Mouse (Mus musculus) erythroid progenitor cell, adult 5-6 weeks (primary cell): ENCODE results near the gene Pwwp2b. TPM values are rescaled to one million over a fixed set of nuclear protein-coding genes. Genes with fewer than 3 reads are reported as not detected.

ENCODE experiments used
- ATAC-seq: replicated peaks from 2 replicates; pipeline ENCODE4 v1.8.0; 2016; ENCODE audit warnings: moderate number of reproducible peaks, mild to moderate bottlenecking, moderate TSS enrichment, inconsistent platforms; ENCODE audit not compliant: poor library complexity, low FRiP score, severe bottlenecking
- total RNA-seq, 2 experiments: library from RNA; stranded (forward) in 1 of 2; stranded (reverse) in 1 of 2; fragments of 150-400 nt in 1 of 2; fragments of 186-747, 209-891 nt in 1 of 2; gene quantifications; 2 replicates each; pipeline versions ENCODE4 v1.2.3 to v1.2.4; 2015 to 2017; ENCODE audit warnings: low replicate concordance in 2 of 2

Pwwp2b gene
- total RNA-seq, 2 experiments from 2014 or later: 2.5 TPM; not detected in 1

- no peak for ATAC-seq
Measured at GRCm38 (mm10) chr7:139222341-139222740, 25.9 kb upstream of the Pwwp2b start.

- no peak for ATAC-seq
Measured at GRCm38 (mm10) chr7:139224070-139224469, 24.2 kb upstream of the Pwwp2b start.

GRCm38 (mm10) chr7:139224725-139225124, 23.6 kb upstream of the Pwwp2b start:
- no peak for ATAC-seq

GRCm38 (mm10) chr7:139226416-139226815, 21.9 kb upstream of the Pwwp2b start:
- no peak for ATAC-seq

- no peak for ATAC-seq
Measured at GRCm38 (mm10) chr7:139228447-139229171, 19.7 kb upstream of the Pwwp2b start.

- ATAC-seq: no peak
Measured at GRCm38 (mm10) chr7:139229837-139230236, 18.4 kb upstream of the Pwwp2b start.

- no peak for ATAC-seq
Measured at GRCm38 (mm10) chr7:139230241-139230640, 18.0 kb upstream of the Pwwp2b start.

GRCm38 (mm10) chr7:139233714-139234113, 14.6 kb upstream of the Pwwp2b start:
- peak; percentile 58 for ATAC-seq

- ATAC-seq: no peak
Measured at GRCm38 (mm10) chr7:139234426-139235188, 13.7 kb upstream of the Pwwp2b start.

- ATAC-seq: no peak
Measured at GRCm38 (mm10) chr7:139235651-139236358, 12.5 kb upstream of the Pwwp2b start.

- ATAC-seq: no peak
Measured at GRCm38 (mm10) chr7:139239432-139239831, 8.8 kb upstream of the Pwwp2b start.

- ATAC-seq: no peak
Measured at GRCm38 (mm10) chr7:139246086-139246485, 2.2 kb upstream of the Pwwp2b start.

GRCm38 (mm10) chr7:139246931-139247880, 1.1 kb upstream of the Pwwp2b start:
- ATAC-seq: no peak

GRCm38 (mm10) chr7:139248615-139249405, 528 bp downstream of the Pwwp2b start:
- no peak for ATAC-seq

- ATAC-seq: no peak
Measured at GRCm38 (mm10) chr7:139249406-139250210, 1.3 kb downstream of the Pwwp2b start.

- ATAC-seq: no peak
Measured at GRCm38 (mm10) chr7:139251881-139252301, 3.6 kb downstream of the Pwwp2b start.

GRCm38 (mm10) chr7:139252566-139252965, 4.3 kb downstream of the Pwwp2b start:
- no peak for ATAC-seq

GRCm38 (mm10) chr7:139252986-139253385, 4.7 kb downstream of the Pwwp2b start:
- ATAC-seq: no peak
